Mouse (Mus musculus) stomach, embryonic 14.5 days (tissue): ENCODE data around the gene Pard3b. TPM values are rescaled to one million over a fixed set of nuclear protein-coding genes. Genes with fewer than 3 reads are reported as not detected.

Source experiments
- ATAC-seq: fragments of 200-750 bp; cut with Nextera tagmentation; 2 replicates; pipeline ENCODE4 v1.8.0; 2017; ENCODE audit warnings: low read depth, moderate TSS enrichment; ENCODE audit not compliant: insufficient number of reproducible peaks, insufficient read depth, low FRiP score
- H3K27ac ChIP-seq: fragments of 300-500 bp; sonication (generic); 2 replicates; pipeline ENCODE4 v1.5.1; 2014; ENCODE audit warnings: mild to moderate bottlenecking, low read length, moderate library complexity, mixed read lengths
- H3K27me3 ChIP-seq: fragments of 300-500 bp; sonication (generic); 2 replicates; pipeline ENCODE4 v1.6.1; 2014; ENCODE audit warnings: low read length, control low read depth, mixed read lengths; ENCODE audit not compliant: control insufficient read depth, insufficient read depth
- H3K36me3 ChIP-seq: fragments of 300-500 bp; sonication (generic); 2 replicates; pipeline ENCODE4 v1.6.1; 2014; ENCODE audit warnings: mild to moderate bottlenecking, control low read depth, low read length, moderate library complexity, mixed read lengths; ENCODE audit not compliant: control insufficient read depth, insufficient read depth
- H3K4me1 ChIP-seq: fragments of 300-500 bp; sonication (generic); 2 replicates; pipeline ENCODE4 v1.6.1; 2014; ENCODE audit warnings: low read length, control low read depth, mixed read lengths; ENCODE audit not compliant: control insufficient read depth, insufficient read depth
- H3K4me2 ChIP-seq: fragments of 300-500 bp; sonication (generic); replicated peaks from 2 replicates; pipeline ENCODE4 v1.6.1; 2014; ENCODE audit warnings: low read depth, low read length, control low read depth
- H3K4me3 ChIP-seq: fragments of 300-500 bp; sonication (generic); 2 replicates; pipeline ENCODE4 v1.5.1; 2014; ENCODE audit warnings: low read depth, low read length, control low read depth
- H3K9ac ChIP-seq: fragments of 300-500 bp; sonication (generic); replicated peaks from 2 replicates; pipeline ENCODE4 v1.6.1; 2014; ENCODE audit warnings: low read depth, mild to moderate bottlenecking, control low read depth, low read length, moderate library complexity, mixed read lengths
- H3K9me3 ChIP-seq: fragments of 300-500 bp; sonication (generic); 2 replicates; pipeline ENCODE4 v1.6.1; 2016; ENCODE audit warnings: low read depth, low read length, control low read depth; ENCODE audit not compliant: control insufficient read depth
- WGBS: fragments of 180-500 bp; shearing (Covaris S2); extraction: QIAGEN DNeasy Blood & Tissue Kit; methylation state at CpG from one replicate; pipeline ENCODE4 v1.1.7; 2014; 5-methylcytosine and 5-hydroxymethylcytosine counted together
- polyA plus RNA-seq: library from polyadenylated mRNA; unstranded; fragments of >200 nt; fragmentation: Nextera tagmentation; extraction: Ambion mirVana; gene quantifications from 2 replicates; pipeline ENCODE4 v1.2.1, GENCODE M21; 2014

The Pard3b gene
- polyA plus RNA-seq, 1 experiment from 2014 or later = 36.3 TPM

GRCm38 (mm10) chr1:62182634-62183033 lies 544.0 kb downstream of the Pard3b start:
- 47% methylated on average over 3 of the region's 3 CpGs for WGBS

GRCm38 (mm10) chr1:62190786-62191185 lies 552.2 kb downstream of the Pard3b start:
- H3K4me1 ChIP-seq = no peaks in the 10 kb centered on the region
- no peak overlapping the region for H3K9ac ChIP-seq
- no peaks in the 10 kb centered on the region for H3K9me3 ChIP-seq
- H3K27ac ChIP-seq = no peak overlapping the region
- H3K4me3 ChIP-seq = no peak overlapping the region
- ATAC-seq = no peak
- no peaks in the 10 kb centered on the region for H3K36me3 ChIP-seq
- no peaks in the 10 kb centered on the region for H3K27me3 ChIP-seq
- H3K4me2 ChIP-seq = no peak overlapping the region
- 55% methylated on average over 1 of the region's 1 CpGs for WGBS

More at GRCm38 (mm10) chr1:62182634-62183033, 544.0 kb downstream of the Pard3b start:
- Histone ChIP-seq H3K27me3 (no peaks in the 10 kb centered on the region), H3K36me3 (no peaks in the 10 kb centered on the region), H3K4me3 (no peak overlapping the region), H3K4me2 (no peak overlapping the region), H3K9ac (no peak overlapping the region), H3K27ac (no peak overlapping the region), H3K4me1 (no peaks in the 10 kb centered on the region), H3K9me3 (no peaks in the 10 kb centered on the region)
- no peak for ATAC-seq

GRCm38 (mm10) chr1:62197515-62197914 lies 558.9 kb downstream of the Pard3b start:
- Histone ChIP-seq H3K4me3 (no peak overlapping the region), H3K27me3 (no peaks in the 10 kb centered on the region), H3K36me3 (no peaks in the 10 kb centered on the region), H3K4me1 (no peaks in the 10 kb centered on the region), H3K9me3 (no peaks in the 10 kb centered on the region), H3K4me2 (no peak overlapping the region), H3K9ac (no peak overlapping the region), H3K27ac (no peak overlapping the region)
- WGBS = 65% methylated on average over 8 of the region's 8 CpGs
- ATAC-seq = no peak

GRCm38 (mm10) chr1:62200919-62201318 lies 562.3 kb downstream of the Pard3b start:
- H3K9ac ChIP-seq = no peak overlapping the region
- H3K4me3 ChIP-seq = no peak overlapping the region
- H3K27ac ChIP-seq = no peak overlapping the region
- H3K4me1 ChIP-seq = no peaks in the 10 kb centered on the region
- no peaks in the 10 kb centered on the region for H3K9me3 ChIP-seq
- no peak for ATAC-seq
- H3K36me3 ChIP-seq = no peaks in the 10 kb centered on the region
- H3K27me3 ChIP-seq = no peaks in the 10 kb centered on the region
- 65% methylated on average over 1 of the region's 1 CpGs for WGBS
- no peak overlapping the region for H3K4me2 ChIP-seq

GRCm38 (mm10) chr1:62201686-62202257 lies 563.1 kb downstream of the Pard3b start:
- no peaks in the 10 kb centered on the region for H3K27me3 ChIP-seq
- WGBS = 36% methylated on average over 2 of the region's 2 CpGs
- no peak for ATAC-seq
- no peaks in the 10 kb centered on the region for H3K9me3 ChIP-seq
- no peak overlapping the region for H3K4me2 ChIP-seq
- H3K9ac ChIP-seq = no peak overlapping the region
- H3K36me3 ChIP-seq = no peaks in the 10 kb centered on the region
- no peaks in the 10 kb centered on the region; the same call in 1 of the 2 replicates for H3K4me1 ChIP-seq
- no peak overlapping the region for H3K27ac ChIP-seq
- no peak overlapping the region for H3K4me3 ChIP-seq

GRCm38 (mm10) chr1:62213285-62213684 lies 574.7 kb downstream of the Pard3b start:
- no peaks in the 10 kb centered on the region for H3K4me1 ChIP-seq
- H3K36me3 ChIP-seq = no peaks in the 10 kb centered on the region
- no peaks in the 10 kb centered on the region for H3K9me3 ChIP-seq
- H3K27me3 ChIP-seq = no peaks in the 10 kb centered on the region
- no peak for ATAC-seq
- H3K4me2 ChIP-seq = no peak overlapping the region
- H3K4me3 ChIP-seq = no peak overlapping the region
- H3K9ac ChIP-seq = no peak overlapping the region
- 88% methylated on average over 2 of the region's 2 CpGs for WGBS
- no peak overlapping the region for H3K27ac ChIP-seq

GRCm38 (mm10) chr1:62215842-62216241 lies 577.2 kb downstream of the Pard3b start:
- Histone ChIP-seq H3K27ac (no peak overlapping the region), H3K4me1 (no peaks in the 10 kb centered on the region), H3K9me3 (no peaks in the 10 kb centered on the region), H3K27me3 (no peaks in the 10 kb centered on the region), H3K9ac (no peak overlapping the region), H3K4me2 (no peak overlapping the region), H3K4me3 (no peak overlapping the region), H3K36me3 (no peaks in the 10 kb centered on the region)
- 71% methylated on average over 2 of the region's 2 CpGs for WGBS
- no peak for ATAC-seq

- Histone ChIP-seq H3K36me3 (no peaks in the 10 kb centered on the region), H3K9ac (no peak overlapping the region), H3K4me3 (no peak overlapping the region), H3K4me1 (no peaks in the 10 kb centered on the region), H3K9me3 (no peaks in the 10 kb centered on the region), H3K27me3 (no peaks in the 10 kb centered on the region), H3K4me2 (no peak overlapping the region), H3K27ac (no peak overlapping the region)
- WGBS = 71% methylated on average over 4 of the region's 4 CpGs
- no peak for ATAC-seq
Measured at GRCm38 (mm10) chr1:62216568-62216967, 577.9 kb downstream of the Pard3b start.

GRCm38 (mm10) chr1:62229129-62229528 lies 590.5 kb downstream of the Pard3b start:
- Histone ChIP-seq H3K9me3 (no peaks in the 10 kb centered on the region), H3K27ac (no peak overlapping the region), H3K36me3 (no peaks in the 10 kb centered on the region), H3K4me3 (no peak overlapping the region), H3K9ac (no peak overlapping the region), H3K4me1 (0 out of 2 replicates have a peak, but pooled peaks cover 5% of the 10 kb centered on the region), H3K4me2 (no peak overlapping the region), H3K27me3 (no peaks in the 10 kb centered on the region)
- WGBS = 78% methylated on average over 5 of the region's 5 CpGs
- ATAC-seq = no peak
